Mouse (Mus musculus) midbrain, embryonic 14.5 days (tissue): ENCODE measurements at regions not wholly inside any gene's neighbourhood (a gene's known extent, or its start where the extent isn't known, plus 50 kb on each side); places are given as distances from the start of the nearest gene placed in this dataset.
A peak's percentile ranks its signal among the peaks of the same experiment; 100 is the strongest.

Experiments used
- ATAC-seq: fragments of 200-750 bp; cut with Nextera tagmentation; 2 replicates; pipeline ENCODE4 v1.8.0; 2017; ENCODE audit warnings: moderate number of reproducible peaks, moderate library complexity; ENCODE audit not compliant: low FRiP score, low TSS enrichment
- DNase-seq: peaks from one replicate; pipeline ENCODE4 v3.0.0-alpha.2; 2015
- H3K27ac ChIP-seq: fragments of 300-500 bp; sonication (generic); replicated peaks from 2 replicates; pipeline ENCODE4 v1.5.1; 2014; ENCODE audit warnings: mild to moderate bottlenecking, low read depth, low read length, moderate library complexity
- H3K27me3 ChIP-seq: fragments of 300-500 bp; sonication (generic); 2 replicates; pipeline ENCODE4 v1.6.1; 2014; ENCODE audit warnings: low read length, control low read depth, mixed read lengths; ENCODE audit not compliant: control insufficient read depth, insufficient read depth
- H3K36me3 ChIP-seq: fragments of 300-500 bp; sonication (generic); 2 replicates; pipeline ENCODE4 v1.6.1; 2014; ENCODE audit warnings: low read length, control low read depth; ENCODE audit not compliant: control insufficient read depth, insufficient read depth
- H3K4me1 ChIP-seq: fragments of 300-500 bp; sonication (generic); 2 replicates; pipeline ENCODE4 v1.6.1; 2014; ENCODE audit warnings: mild to moderate bottlenecking, antibody characterized with exemption, low read length, control low read depth; ENCODE audit not compliant: control insufficient read depth, insufficient read depth
- H3K4me2 ChIP-seq: fragments of 300-500 bp; sonication (generic); 2 replicates; pipeline ENCODE4 v1.6.1; 2014; ENCODE audit warnings: mild to moderate bottlenecking, low read length, moderate library complexity
- H3K4me3 ChIP-seq: fragments of 300-500 bp; sonication (generic); replicated peaks from 2 replicates; pipeline ENCODE4 v1.5.1; 2014; ENCODE audit warnings: low read depth, low read length
- H3K9ac ChIP-seq: fragments of 300-500 bp; sonication (generic); replicated peaks from 2 replicates; pipeline ENCODE4 v1.6.1; 2014; ENCODE audit warnings: mild to moderate bottlenecking, low read length, moderate library complexity
- H3K9me3 ChIP-seq: fragments of 300-500 bp; sonication (generic); 2 replicates; pipeline ENCODE4 v1.6.1; 2016; ENCODE audit warnings: low read length, control low read depth, mixed read lengths; ENCODE audit not compliant: control insufficient read depth
- WGBS: fragments of 180-500 bp; shearing (Covaris S2); extraction: QIAGEN DNeasy Blood & Tissue Kit; methylation state at CpG from one replicate; pipeline ENCODE4 v1.1.7; 2014; 5-methylcytosine and 5-hydroxymethylcytosine counted together

GRCm38 (mm10) chr14:105500966-105501741 is 242.8 kb downstream of the Ndfip2 start:
- Histone ChIP-seq H3K4me3 (peak overlapping the region; percentile 13; the same call in 1 of the 2 replicates), H3K4me1 (peaks cover 33% of the 10 kb centered on the region), H3K36me3 (no peaks in the 10 kb centered on the region), H3K4me2 (peak overlapping the region; percentile 43), H3K9me3 (no peaks in the 10 kb centered on the region), H3K27me3 (peaks cover 7% of the 10 kb centered on the region), H3K27ac (peak overlapping the region; percentile 54), H3K9ac (0 out of 2 replicates have a peak overlapping the region, but pooled peaks have one; percentile 12)
- ATAC-seq (no peak), DNase-seq (peak; percentile 67)
- WGBS, result 3% methylated on average over 21 of the region's 21 CpGs

GRCm38 (mm10) chr14:105499319-105499895 is 241.0 kb downstream of the Ndfip2 start:
- Histone ChIP-seq H3K4me2 (peak overlapping the region; percentile 42), H3K4me1 (peaks cover 33% of the 10 kb centered on the region), H3K4me3 (no peak overlapping the region), H3K27ac (0 out of 2 replicates have a peak overlapping the region, but pooled peaks have one; percentile 32), H3K9ac (no peak overlapping the region; the same call in 1 of the 2 replicates), H3K36me3 (no peaks in the 10 kb centered on the region), H3K27me3 (peaks cover 5% of the 10 kb centered on the region), H3K9me3 (no peaks in the 10 kb centered on the region)
- WGBS, result 7% methylated on average over 15 of the region's 15 CpGs
- peak; percentile 81 for DNase-seq
- ATAC-seq, result peak; percentile 22; the same call in 1 of the 2 replicates

GRCm38 (mm10) chr14:105498155-105498906 is 240.0 kb downstream of the Ndfip2 start:
- no peak for DNase-seq
- Histone ChIP-seq H3K36me3 (no peaks in the 10 kb centered on the region), H3K4me2 (no peak overlapping the region)

GRCm38 (mm10) chr14:105495161-105495560 is 236.8 kb downstream of the Ndfip2 start:
- Histone ChIP-seq H3K4me2 (no peak overlapping the region), H3K9me3 (no peaks in the 10 kb centered on the region), H3K4me3 (no peak overlapping the region), H3K9ac (no peak overlapping the region), H3K4me1 (peaks cover 9% of the 10 kb centered on the region), H3K27me3 (no peaks in the 10 kb centered on the region), H3K27ac (no peak overlapping the region), H3K36me3 (no peaks in the 10 kb centered on the region)
- no peak for DNase-seq
- 48% methylated on average over 2 of the region's 2 CpGs for WGBS
- no peak for ATAC-seq

More at GRCm38 (mm10) chr14:105498155-105498906, 240.0 kb downstream of the Ndfip2 start:
- WGBS, result 65% methylated on average over 10 of the region's 10 CpGs
- no peak overlapping the region for H3K4me3 ChIP-seq
- H3K9me3 ChIP-seq, result no peaks in the 10 kb centered on the region
- no peak overlapping the region for H3K27ac ChIP-seq
- peaks cover 2% of the 10 kb centered on the region; the same call in 1 of the 2 replicates for H3K27me3 ChIP-seq
- no peak overlapping the region for H3K9ac ChIP-seq
- H3K4me1 ChIP-seq, result peaks cover 33% of the 10 kb centered on the region
- ATAC-seq, result no peak

- ATAC-seq (no peak), DNase-seq (no peak)
- H3K4me2 ChIP-seq, result no peak overlapping the region
- no peaks in the 10 kb centered on the region for H3K9me3 ChIP-seq
- no peaks in the 10 kb centered on the region for H3K27me3 ChIP-seq
- no peak overlapping the region for H3K27ac ChIP-seq
- peaks cover 3% of the 10 kb centered on the region for H3K4me1 ChIP-seq
- H3K9ac ChIP-seq, result no peak overlapping the region
- WGBS, result 96% methylated on average over 3 of the region's 3 CpGs
- H3K36me3 ChIP-seq, result no peaks in the 10 kb centered on the region
- no peak overlapping the region for H3K4me3 ChIP-seq
Observed at GRCm38 (mm10) chr14:105494415-105494814, 236.0 kb downstream of the Ndfip2 start.

- Histone ChIP-seq H3K27me3 (peaks cover 11% of the 10 kb centered on the region; the same call in 1 of the 2 replicates), H3K27ac (no peak overlapping the region), H3K4me2 (no peak overlapping the region), H3K4me1 (no peaks in the 10 kb centered on the region), H3K4me3 (no peak overlapping the region), H3K36me3 (no peaks in the 10 kb centered on the region), H3K9me3 (no peaks in the 10 kb centered on the region), H3K9ac (no peak overlapping the region)
- 21% methylated on average over 3 of the region's 3 CpGs for WGBS
- ATAC-seq (no peak), DNase-seq (no peak)
Observed at GRCm38 (mm10) chr14:105490158-105490557, 231.8 kb downstream of the Ndfip2 start.

- no peaks in the 10 kb centered on the region for H3K9me3 ChIP-seq
- H3K4me1 ChIP-seq, result peaks cover 24% of the 10 kb centered on the region
- peak overlapping the region; percentile 57 for H3K9ac ChIP-seq
- H3K36me3 ChIP-seq, result no peaks in the 10 kb centered on the region
- peak overlapping the region; percentile 28 for H3K4me3 ChIP-seq
- peaks cover 15% of the 10 kb centered on the region; the same call in 1 of the 2 replicates for H3K27me3 ChIP-seq
- ATAC-seq (peak; percentile 91), DNase-seq (peak; percentile 82)
- H3K4me2 ChIP-seq, result peak overlapping the region; percentile 49
- peak overlapping the region; percentile 89 for H3K27ac ChIP-seq
- WGBS, result 4% methylated on average over 21 of the region's 21 CpGs
Observed at GRCm38 (mm10) chr14:105483352-105484083, 225.1 kb downstream of the Ndfip2 start.
